Mouse (Mus musculus) macrophage (primary cell): ENCODE measurements around the gene Ccdc60. TPM values are rescaled to one million over a fixed set of nuclear protein-coding genes. Genes with fewer than 3 reads are reported as not detected.

ENCODE experiments used
- H3K27ac ChIP-seq: fragments of 350-480 bp; formaldehyde crosslinking; 2 replicates; pipeline ENCODE4 v1.9.0; 2021
- H3K36me3 ChIP-seq: fragments of 350-480 bp; formaldehyde crosslinking; 2 replicates; pipeline ENCODE4 v1.9.0; 2021; ENCODE audit errors: inconsistent target
- H3K4me3 ChIP-seq: fragments of 350-480 bp; formaldehyde crosslinking; 2 replicates; pipeline ENCODE4 v1.9.0; 2021; ENCODE audit errors: inconsistent target
- H3K79me2 ChIP-seq: fragments of 350-480 bp; formaldehyde crosslinking; 2 replicates; pipeline ENCODE4 v1.9.0; 2021; ENCODE audit errors: inconsistent target
- WGBS: methylation state at CpG from one replicate; pipeline ENCODE4 v1.1.7; 2026; ENCODE audit warnings: inconsistent platforms; ENCODE audit not compliant: missing documents; 5-methylcytosine and 5-hydroxymethylcytosine counted together
- polyA plus RNA-seq: library from polyadenylated mRNA; stranded (reverse); fragments of 250-400 nt; gene quantifications from 3 replicates; pipeline ENCODE4 v1.2.4, GENCODE M21; 2018; ENCODE audit warnings: inconsistent platforms

Ccdc60 gene
- polyA plus RNA-seq, 1 experiment from 2014 or later, result not detected

DNA sequence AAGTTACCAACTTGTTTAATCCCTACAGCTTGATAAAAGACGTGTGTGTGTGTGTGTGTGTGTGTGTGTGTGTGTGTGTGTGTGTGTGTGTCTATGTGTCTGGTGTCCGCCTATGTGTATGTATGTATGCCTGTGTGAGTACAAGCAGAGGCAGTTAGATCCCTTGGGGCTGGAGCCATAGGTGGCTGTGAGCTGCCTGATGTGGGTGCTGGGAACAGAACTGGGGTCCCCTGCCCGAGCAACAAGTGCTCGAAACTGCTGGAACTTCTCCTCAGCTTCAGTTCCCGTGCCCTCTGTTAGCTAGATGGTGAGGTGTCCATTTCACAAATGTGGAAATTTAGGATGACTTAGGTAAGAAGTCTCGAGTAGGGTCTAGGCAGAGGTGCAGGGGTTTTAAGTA, 204.6 kb downstream of the Ccdc60 start:
- H3K4me3 ChIP-seq, result no peak overlapping the region
- 87% methylated on average over 5 of the region's 6 CpGs for WGBS

DNA sequence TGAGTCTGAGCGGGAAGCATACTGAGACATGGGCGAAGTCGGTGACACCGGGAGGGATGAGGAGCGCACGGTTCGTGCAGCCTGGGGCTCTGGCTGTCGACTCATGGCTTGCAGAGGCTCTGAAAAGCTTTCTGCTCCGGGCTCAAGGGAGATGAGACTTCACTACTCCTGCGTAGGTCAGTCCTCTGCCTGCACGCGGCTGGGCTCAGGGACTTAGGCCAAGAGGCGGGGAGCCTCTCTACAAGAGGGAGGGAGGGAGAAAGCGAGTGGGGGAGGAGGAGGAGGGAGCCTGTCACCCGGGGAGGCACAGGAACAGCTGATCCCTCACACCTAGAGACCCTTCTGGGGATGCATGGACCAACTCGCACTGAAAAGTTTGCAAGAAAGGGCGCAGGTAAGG, 205.7 kb downstream of the Ccdc60 start, which contains the start of gene Tmem233:
TSS of gene Tmem233 (minus strand) at position 164 of the 400 bp plus-strand sequence.
- Histone ChIP-seq H3K4me3 (no peak within 1 kb of the TSS), H3K79me2 (no peaks in the 10 kb centered on the region), H3K36me3 (no peaks in the 10 kb centered on the region), H3K27ac (no peak within 1 kb of the TSS)
- 25% methylated on average over 16 of the region's 17 CpGs for WGBS

More for the DNA sequence above, 204.6 kb downstream of the Ccdc60 start:
- Histone ChIP-seq H3K27ac (no peak overlapping the region), H3K79me2 (no peaks in the 10 kb centered on the region), H3K36me3 (no peaks in the 10 kb centered on the region)

- H3K27ac ChIP-seq, result no peak overlapping the region
- WGBS, result 52% methylated on average over 17 of the region's 17 CpGs
- no peaks in the 10 kb centered on the region for H3K79me2 ChIP-seq
- no peak overlapping the region for H3K4me3 ChIP-seq
- no peaks in the 10 kb centered on the region for H3K36me3 ChIP-seq
These were observed 206.4 kb downstream of the Ccdc60 start for GRCm38 (mm10) chr5:116082241-116082900.

GRCm38 (mm10) chr5:116081616-116082015, 207.2 kb downstream of the Ccdc60 start:
- H3K79me2 ChIP-seq, result no peaks in the 10 kb centered on the region
- no peak overlapping the region for H3K4me3 ChIP-seq
- 84% methylated on average over 7 of the region's 7 CpGs for WGBS
- H3K27ac ChIP-seq, result no peak overlapping the region
- no peaks in the 10 kb centered on the region for H3K36me3 ChIP-seq

- no peaks in the 10 kb centered on the region for H3K36me3 ChIP-seq
- WGBS, result 24% methylated on average over 6 of the region's 6 CpGs
- no peak overlapping the region for H3K27ac ChIP-seq
- no peak overlapping the region for H3K4me3 ChIP-seq
- H3K79me2 ChIP-seq, result no peaks in the 10 kb centered on the region
These were observed 208.0 kb downstream of the Ccdc60 start for GRCm38 (mm10) chr5:116080736-116081135.

Other genes starting within 250 kb of the Ccdc60 start
- not detected in 3 replicates for gene Tmem233, start 205.7 kb downstream of the Ccdc60 start, polyA plus RNA-seq
- gene Hspb8, start 133.9 kb upstream of the Ccdc60 start, polyA plus RNA-seq, result 0.07 TPM in 1 of 3 replicates, not detected in the others